Mouse (Mus musculus) heart, embryonic 16.5 days (tissue): ENCODE data around the gene Slc7a15. TPM values are rescaled to one million over a fixed set of nuclear protein-coding genes. Genes with fewer than 3 reads are reported as not detected.
"Not testable (repeated sequence)": the region's sequence is repeated elsewhere in the genome, so short reads cannot be mapped to it uniquely, and the experiment has no call there.

Experiments
- ATAC-seq: fragments of 200-750 bp; cut with Nextera tagmentation; replicated peaks from 2 replicates; pipeline ENCODE4 v1.8.0; 2017; ENCODE audit warnings: moderate number of reproducible peaks; ENCODE audit not compliant: insufficient read depth, low FRiP score; ENCODE audit errors: extremely low read depth
- H3K27ac ChIP-seq: fragments of 300-500 bp; sonication (generic); 2 replicates; pipeline ENCODE4 v1.5.1; 2014; ENCODE audit warnings: mild to moderate bottlenecking, low read length, control low read depth, moderate library complexity
- H3K27me3 ChIP-seq: fragments of 300-500 bp; sonication (generic); 2 replicates; pipeline ENCODE4 v1.6.1; 2014; ENCODE audit warnings: low read length, mixed read lengths; ENCODE audit not compliant: control insufficient read depth, insufficient read depth
- H3K36me3 ChIP-seq: fragments of 300-500 bp; sonication (generic); 2 replicates; pipeline ENCODE4 v1.6.1; 2014; ENCODE audit not compliant: control insufficient read depth, insufficient read depth
- H3K4me1 ChIP-seq: fragments of 300-500 bp; sonication (generic); 2 replicates; pipeline ENCODE4 v1.6.1; 2014; ENCODE audit warnings: low read length, mixed read lengths; ENCODE audit not compliant: control insufficient read depth, insufficient read depth
- H3K4me2 ChIP-seq: fragments of 300-500 bp; sonication (generic); 2 replicates; pipeline ENCODE4 v1.6.1; 2014; ENCODE audit warnings: low read depth, mild to moderate bottlenecking, control low read depth, low read length
- H3K4me3 ChIP-seq: fragments of 300-500 bp; sonication (generic); 2 replicates; pipeline ENCODE4 v1.5.1; 2014; ENCODE audit warnings: mild to moderate bottlenecking, control low read depth, low read length
- H3K9ac ChIP-seq: fragments of 300-500 bp; sonication (generic); 2 replicates; pipeline ENCODE4 v1.6.1; 2014; ENCODE audit warnings: low read length, control low read depth
- H3K9me3 ChIP-seq: fragments of 300-500 bp; sonication (generic); replicated peaks from 2 replicates; pipeline ENCODE4 v1.6.1; 2016; ENCODE audit warnings: low read length; ENCODE audit not compliant: control insufficient read depth
- WGBS: fragments of 180-500 bp; shearing (Covaris S2); extraction: QIAGEN DNeasy Blood & Tissue Kit; methylation state at CpG from one replicate; pipeline ENCODE4 v1.1.7; 2014; 5-methylcytosine and 5-hydroxymethylcytosine counted together
- polyA plus RNA-seq: library from polyadenylated mRNA; unstranded; fragments of >200 nt; fragmentation: Nextera tagmentation; extraction: Ambion mirVana; gene quantifications from 2 replicates; pipeline ENCODE4 v1.2.1, GENCODE M21; 2015

The Slc7a15 gene
- polyA plus RNA-seq, 1 experiment from 2014 or later, result not detected

DNA sequence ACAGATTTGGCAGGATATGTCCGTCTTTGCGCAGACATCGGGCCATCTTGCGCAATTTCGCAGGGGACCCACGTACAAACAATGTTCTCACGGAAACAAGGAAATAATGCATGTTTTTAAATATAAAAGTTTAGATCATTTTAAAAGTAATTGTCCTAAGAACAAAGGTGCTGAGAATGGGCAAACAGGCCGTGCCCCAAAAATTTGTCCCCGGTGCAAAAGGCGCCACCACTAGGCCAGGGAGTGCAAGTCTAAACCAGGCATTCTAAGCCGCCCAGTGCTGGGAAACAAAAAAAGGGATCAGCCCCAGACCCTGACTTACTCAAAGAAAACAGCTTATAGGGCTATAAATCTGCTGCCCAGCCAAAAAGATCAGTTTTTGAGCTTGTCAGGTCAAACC, 25.5 kb downstream of the Slc7a15 start:
- Histone ChIP-seq H3K36me3 (no peaks in the 10 kb centered on the region), H3K27ac (no peak overlapping the region), H3K9me3 (no peaks in the 10 kb centered on the region), H3K4me1 (no peaks in the 10 kb centered on the region), H3K9ac (no peak overlapping the region), H3K27me3 (no peaks in the 10 kb centered on the region), H3K4me3 (no peak overlapping the region; the same call in 1 of the 2 replicates), H3K4me2 (peak overlapping the region; percentile 15; the same call in 1 of the 2 replicates)
- WGBS, result 78% methylated on average over 11 of the region's 11 CpGs
- no peak for ATAC-seq

DNA sequence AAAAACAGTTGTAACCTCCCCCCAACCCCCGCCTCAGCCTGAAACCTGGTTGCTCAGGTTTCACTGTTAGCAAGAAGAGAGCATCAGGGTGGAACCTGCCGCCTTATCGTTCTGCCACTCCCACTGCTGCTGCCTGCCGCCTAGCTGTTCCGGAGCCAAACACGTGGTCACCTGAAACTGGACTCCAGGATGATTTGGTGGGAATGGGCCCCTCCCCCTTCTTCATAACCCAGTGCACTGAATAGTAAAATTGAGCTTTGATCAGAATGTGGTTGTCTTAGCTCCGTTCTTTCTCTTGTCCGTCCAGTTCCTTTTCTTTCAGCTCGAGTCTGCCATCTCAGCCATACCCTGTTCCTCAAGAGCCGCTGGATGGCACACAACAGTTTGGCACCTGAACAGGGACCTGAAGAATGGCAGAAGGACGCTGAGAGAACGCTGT, 26.9 kb downstream of the Slc7a15 start:
- H3K4me1 ChIP-seq, H3K36me3 ChIP-seq, ATAC-seq, H3K27me3 ChIP-seq, H3K27ac ChIP-seq, H3K9me3 ChIP-seq, H3K9ac ChIP-seq: not testable (repeated sequence)
- 28% methylated on average over 12 of the region's 12 CpGs for WGBS
- peak overlapping the region; percentile 41 for H3K4me2 ChIP-seq
- 0 out of 2 replicates have a peak overlapping the region, but pooled peaks have one; percentile 3 for H3K4me3 ChIP-seq

DNA sequence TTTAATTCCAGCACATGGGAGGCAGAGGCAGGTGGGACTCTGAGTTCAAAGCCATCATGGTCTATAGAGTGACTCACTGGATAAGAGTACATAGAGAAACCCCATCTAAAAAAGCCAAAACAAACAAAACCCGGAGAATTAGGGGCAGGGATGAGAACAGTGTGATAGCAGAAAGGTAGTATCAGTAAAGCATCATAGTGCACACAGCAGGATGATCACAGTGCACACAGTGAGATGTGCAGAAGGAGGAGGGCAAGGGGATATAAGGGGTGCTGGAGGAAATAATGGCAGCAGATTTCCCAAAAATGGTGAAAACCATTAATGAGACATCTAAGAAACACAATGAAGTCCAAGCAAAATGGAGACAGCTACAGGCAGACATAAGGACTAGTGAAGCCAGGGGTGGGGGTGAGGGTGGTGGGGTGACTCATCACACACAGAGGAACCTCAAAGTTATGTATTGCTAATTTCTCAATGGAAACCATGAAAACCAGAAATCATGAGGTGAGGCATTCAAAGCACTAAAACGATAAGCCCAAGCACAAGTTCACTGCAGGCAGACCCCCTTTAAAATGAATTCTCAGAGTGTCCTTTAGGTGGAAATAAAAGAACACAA, 27.5 kb downstream of the Slc7a15 start:
- H3K4me3 ChIP-seq, ATAC-seq, H3K27me3 ChIP-seq, H3K9me3 ChIP-seq, H3K36me3 ChIP-seq, H3K27ac ChIP-seq, H3K4me1 ChIP-seq, H3K4me2 ChIP-seq, H3K9ac ChIP-seq: not testable (repeated sequence)
- WGBS, result 48% methylated on average over 2 of the region's 2 CpGs

DNA sequence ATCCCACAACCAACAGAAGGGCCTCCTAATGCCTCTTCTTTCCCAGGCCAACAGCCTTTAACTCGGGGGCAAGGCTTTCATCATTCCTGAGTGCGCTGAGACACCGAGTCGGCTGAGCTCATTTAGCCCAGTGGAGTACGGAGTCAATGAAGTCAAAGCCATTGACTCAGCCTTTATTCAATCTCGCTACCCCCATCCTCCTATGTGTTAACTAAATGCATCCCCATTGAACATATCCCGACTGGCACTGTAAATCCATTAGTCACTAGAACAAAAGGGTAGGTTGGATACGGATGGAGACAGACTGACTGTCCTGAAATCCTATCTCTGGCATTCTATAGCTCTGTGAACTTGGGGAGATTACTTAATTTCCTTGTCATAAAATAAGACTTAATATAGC, 36.7 kb downstream of the Slc7a15 start:
- 91% methylated on average over 8 of the region's 8 CpGs for WGBS
- ATAC-seq, H3K9ac ChIP-seq, H3K27ac ChIP-seq, H3K9me3 ChIP-seq, H3K27me3 ChIP-seq, H3K4me3 ChIP-seq, H3K4me1 ChIP-seq, H3K4me2 ChIP-seq, H3K36me3 ChIP-seq: not testable (repeated sequence)

DNA sequence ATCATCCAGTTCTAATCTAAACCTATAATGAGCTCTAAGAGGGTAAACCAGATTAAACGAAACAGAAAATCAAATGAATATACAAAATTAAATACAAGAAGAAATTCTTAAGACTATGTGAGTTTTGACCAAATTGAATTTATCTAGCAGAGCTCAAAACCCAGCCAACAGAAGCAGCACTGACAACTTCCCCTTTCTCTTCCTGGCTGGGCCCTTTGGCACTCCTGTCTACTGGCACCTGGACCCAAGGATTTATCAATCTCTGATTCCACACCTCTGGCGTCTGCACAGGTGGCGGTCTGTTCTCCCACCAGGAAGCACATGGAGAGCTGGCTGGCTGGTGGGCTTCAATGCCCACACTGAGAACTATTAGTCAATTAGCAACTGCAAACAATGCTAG, 39.0 kb downstream of the Slc7a15 start:
- not testable (repeated sequence) for H3K27ac ChIP-seq, H3K9ac ChIP-seq, H3K27me3 ChIP-seq, ATAC-seq, H3K36me3 ChIP-seq, H3K9me3 ChIP-seq, H3K4me2 ChIP-seq, H3K4me3 ChIP-seq, H3K4me1 ChIP-seq
- WGBS, result 71% methylated on average over 3 of the region's 3 CpGs

DNA sequence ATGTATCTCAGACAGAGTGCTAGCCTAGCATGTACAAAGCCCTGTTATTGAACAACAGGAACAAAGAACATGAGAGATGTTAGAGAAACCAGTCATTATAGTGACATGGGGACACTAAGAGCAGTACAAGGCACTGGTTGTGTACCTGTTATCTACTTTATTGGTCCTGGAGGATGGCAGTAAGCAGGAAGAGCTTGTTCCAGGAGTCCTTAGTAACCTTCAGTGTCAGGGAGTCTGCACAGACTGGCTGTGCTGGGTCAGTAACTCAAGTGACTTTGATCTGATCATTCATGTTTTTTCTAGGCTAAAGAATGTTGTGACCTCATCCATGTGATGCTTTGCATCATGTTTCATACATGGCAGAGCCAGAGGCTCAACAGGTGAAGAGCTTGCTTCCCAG, 42.7 kb downstream of the Slc7a15 start:
- Histone ChIP-seq H3K36me3 (no peaks in the 10 kb centered on the region), H3K4me3 (no peak overlapping the region), H3K9me3 (no peaks in the 10 kb centered on the region), H3K27me3 (no peaks in the 10 kb centered on the region), H3K4me2 (no peak overlapping the region), H3K4me1 (no peaks in the 10 kb centered on the region), H3K9ac (no peak overlapping the region), H3K27ac (no peak overlapping the region)
- no peak for ATAC-seq

DNA sequence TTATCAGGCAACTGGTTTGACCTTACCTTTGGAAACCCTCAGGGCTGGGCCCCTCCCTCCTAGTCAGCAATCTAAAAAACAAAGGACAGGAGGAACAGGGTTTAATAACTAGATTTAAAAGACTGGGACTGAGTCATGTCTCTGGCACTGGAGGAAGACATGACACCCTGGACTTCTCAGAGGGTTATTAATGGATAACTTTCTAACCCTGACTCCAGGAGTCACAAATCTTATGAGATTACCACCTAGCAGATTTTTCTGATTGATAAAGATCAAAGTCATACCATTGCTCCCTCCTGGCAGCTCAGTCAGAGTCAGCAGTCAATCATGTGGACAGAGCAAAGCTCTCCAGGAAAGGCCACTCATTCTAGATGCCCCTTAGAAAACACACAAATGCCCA, 43.4 kb downstream of the Slc7a15 start:
- Histone ChIP-seq H3K4me1 (no peaks in the 10 kb centered on the region), H3K4me2 (no peak overlapping the region), H3K27ac (no peak overlapping the region), H3K36me3 (no peaks in the 10 kb centered on the region), H3K9me3 (no peaks in the 10 kb centered on the region), H3K4me3 (no peak overlapping the region), H3K9ac (no peak overlapping the region), H3K27me3 (no peaks in the 10 kb centered on the region)
- no peak for ATAC-seq

DNA sequence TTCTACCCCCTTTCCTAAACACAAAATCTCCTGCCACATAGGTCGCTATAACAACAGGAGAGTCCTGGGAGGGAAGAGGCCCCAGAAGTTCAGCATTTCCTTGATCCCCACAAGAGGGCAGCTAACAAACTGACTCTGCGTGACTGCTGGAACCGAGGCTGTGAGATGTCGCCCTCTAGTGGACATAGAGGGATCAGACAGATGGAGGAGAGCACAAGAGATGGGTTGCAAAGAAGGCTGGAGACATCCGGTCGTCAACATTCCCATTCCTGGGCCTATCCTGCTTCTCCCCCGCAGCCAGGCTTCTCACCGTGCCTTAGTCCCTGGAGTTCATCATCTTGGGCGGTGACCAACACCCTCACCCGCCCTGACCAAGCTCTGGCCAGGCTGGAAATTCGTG, 51.5 kb downstream of the Slc7a15 start:
- Histone ChIP-seq H3K36me3 (no peaks in the 10 kb centered on the region), H3K27me3 (no peaks in the 10 kb centered on the region), H3K27ac (no peak overlapping the region), H3K4me3 (no peak overlapping the region), H3K4me2 (no peak overlapping the region), H3K9ac (no peak overlapping the region), H3K9me3 (no peaks in the 10 kb centered on the region), H3K4me1 (0 out of 2 replicates have a peak, but pooled peaks cover 2% of the 10 kb centered on the region)
- ATAC-seq, result peak; percentile 77; the same call in 1 of the 2 replicates
- 13% methylated on average over 11 of the region's 11 CpGs for WGBS

DNA sequence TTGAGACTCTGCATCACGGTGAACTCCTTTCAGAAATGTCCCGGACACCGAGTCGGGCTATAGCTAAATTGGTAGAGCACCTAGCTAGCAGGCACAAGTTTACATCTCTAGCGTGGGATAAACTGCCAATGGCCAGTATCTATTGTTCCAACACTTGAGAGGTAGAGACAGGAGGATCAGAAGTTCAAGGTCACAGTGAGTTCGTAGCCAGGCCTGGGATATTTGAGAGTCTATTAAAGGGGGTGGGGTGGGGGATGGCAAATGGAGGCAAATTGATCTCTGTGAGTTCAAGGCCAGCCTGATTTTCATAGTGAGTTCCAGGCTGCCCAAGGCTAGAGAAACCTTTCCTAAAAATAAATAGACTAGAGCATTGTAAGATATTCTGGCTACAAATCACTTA, 52.1 kb downstream of the Slc7a15 start:
- Histone ChIP-seq H3K9me3 (no peaks in the 10 kb centered on the region), H3K4me2 (no peak overlapping the region), H3K27ac (no peak overlapping the region), H3K36me3 (no peaks in the 10 kb centered on the region), H3K9ac (no peak overlapping the region), H3K4me3 (no peak overlapping the region), H3K27me3 (no peaks in the 10 kb centered on the region), H3K4me1 (0 out of 2 replicates have a peak, but pooled peaks cover 2% of the 10 kb centered on the region)
- no peak for ATAC-seq
- 67% methylated on average over 6 of the region's 6 CpGs for WGBS
